Mouse (Mus musculus) spleen, adult 2 months (tissue): Measurements from ENCODE around the gene Ap2a2.

ENCODE experiments used
- CTCF ChIP-seq: fragments of 200-500 bp; IDR thresholded peaks from 2 replicates; pipeline ENCODE4 v1.5.1; 2011; ENCODE audit warnings: mild to moderate bottlenecking, inconsistent platforms; ENCODE audit not compliant: insufficient read depth, insufficient read length, insufficient replicate concordance; ENCODE audit errors: extremely low read depth
- POLR2A ChIP-seq: fragments of 200-500 bp; IDR thresholded peaks from 2 replicates; pipeline ENCODE4 v1.6.1; 2011; ENCODE audit warnings: low read depth, low read length, inconsistent platforms

DNA sequence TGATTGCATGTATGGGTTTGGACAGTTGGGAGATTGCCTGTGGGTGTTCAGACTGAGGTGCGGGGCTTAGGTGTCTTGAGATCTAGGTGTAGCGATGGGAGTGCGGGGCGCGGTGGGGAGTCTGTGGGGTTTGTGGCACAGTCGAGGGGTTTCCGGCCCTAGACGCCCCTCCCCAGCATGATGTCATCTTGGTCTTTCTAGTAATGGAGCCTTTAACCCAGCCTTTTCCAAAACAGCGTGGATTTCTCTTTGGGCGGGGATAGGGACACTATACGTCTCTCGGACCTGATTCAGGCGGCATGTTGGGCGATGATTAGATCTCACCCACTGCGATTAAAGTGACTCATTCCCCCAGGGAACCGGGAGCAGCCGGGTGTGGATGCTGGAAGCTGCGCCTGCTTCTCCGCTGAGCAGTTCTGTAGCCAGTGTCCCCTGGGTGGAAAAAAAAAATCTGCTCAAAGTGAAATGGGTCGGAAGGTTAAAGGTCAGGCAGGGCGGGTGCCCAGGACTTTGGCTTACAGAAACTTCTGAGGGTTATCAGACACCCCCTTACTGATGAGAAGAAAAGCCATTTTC lies 967 bp downstream of the Ap2a2 start:
- TF ChIP-seq POLR2A = no peak
- TF ChIP-seq CTCF = no peak
